Mouse (Mus musculus): ENCODE measurements around the gene Map4k2. TPM values are rescaled to one million over a fixed set of nuclear protein-coding genes. Genes with fewer than 3 reads are reported as not detected.
A peak's percentile ranks its signal among the peaks of the same experiment; 100 is the strongest.

Gene Map4k2
- polyA plus RNA-seq, 1 experiment from 2014 or later: 13.8 TPM

DNA sequence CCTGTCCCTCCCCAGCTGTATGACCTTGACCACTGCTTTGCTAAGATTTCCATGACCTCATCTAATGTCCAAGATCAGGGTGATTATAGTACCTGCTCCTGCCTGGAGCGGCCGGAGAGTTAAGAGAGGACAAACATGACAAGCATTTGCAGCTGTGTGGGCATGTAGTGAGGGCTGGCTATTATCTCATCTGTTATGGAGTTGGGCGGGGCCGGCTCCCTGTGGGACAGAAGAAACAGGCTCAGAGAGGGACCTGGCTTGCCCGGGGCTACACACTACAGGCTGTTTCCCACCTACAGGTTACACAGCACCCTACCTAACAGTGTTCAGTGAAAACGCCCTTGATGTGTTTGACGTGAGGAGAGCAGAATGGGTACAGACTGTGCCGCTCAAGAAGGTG lies 19.6 kb upstream of the Map4k2 start:
- Histone ChIP-seq H3K4me1 (0 out of 2 replicates have a peak, but pooled peaks cover 10% of the 10 kb centered on the region), H3K4me3 (replicated peaks) (no peak overlapping the region), H3K9me3 (no peaks in the 10 kb centered on the region), H3K27me3 (replicated peaks) (no peaks in the 10 kb centered on the region), H3K27ac (peak overlapping the region; percentile 33; the same call in 1 of the 2 replicates), H3K9ac (no peak overlapping the region), H3K4me2 (no peak overlapping the region), H3K36me3 (peaks cover 11% of the 10 kb centered on the region)
- 59% methylated on average over 8 of the region's 8 CpGs for WGBS
- ATAC-seq (ENCODE audit: insufficient read depth, low FRiP score, low read depth): no peak

DNA sequence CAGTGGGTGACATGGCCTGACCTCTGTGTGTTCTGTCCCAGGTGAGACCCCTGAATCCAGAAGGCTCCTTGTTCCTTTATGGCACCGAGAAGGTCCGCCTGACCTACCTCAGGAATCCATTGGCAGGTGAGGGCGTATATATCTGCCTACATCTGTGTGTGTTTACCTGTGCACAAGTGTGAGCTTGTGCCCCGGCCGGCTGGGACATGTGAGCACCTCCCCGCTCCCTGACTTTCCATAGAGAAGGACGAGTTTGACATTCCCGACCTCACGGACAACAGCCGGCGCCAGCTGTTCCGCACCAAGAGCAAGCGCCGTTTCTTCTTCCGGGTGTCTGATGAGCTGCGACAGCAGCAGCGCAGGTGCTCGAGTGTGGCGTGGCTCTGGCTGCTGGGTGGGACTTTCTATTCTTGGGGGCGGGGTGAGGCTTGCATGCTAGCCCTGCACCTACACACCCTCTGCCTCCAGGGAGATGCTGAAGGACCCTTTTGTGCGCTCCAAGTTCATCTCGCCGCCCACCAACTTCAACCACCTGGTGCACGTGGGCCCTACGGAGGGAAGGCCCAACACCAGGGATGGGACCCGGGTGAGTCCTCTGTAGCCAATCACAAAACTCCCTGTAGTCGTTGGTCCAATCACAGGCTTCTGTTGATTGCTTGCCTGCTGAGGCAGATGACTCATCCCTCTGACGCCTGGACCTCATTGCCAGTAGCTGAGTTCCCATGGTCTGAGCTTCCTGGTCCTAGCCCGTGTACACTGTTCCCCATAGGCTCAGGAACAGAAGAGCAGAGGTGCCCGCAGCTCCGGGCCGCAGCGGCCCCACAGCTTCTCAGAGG lies 18.9 kb upstream of the Map4k2 start:
- Histone ChIP-seq H3K9me3 (no peaks in the 10 kb centered on the region), H3K27ac (peak overlapping the region; percentile 40; the same call in 1 of the 2 replicates), H3K27me3 (replicated peaks) (no peaks in the 10 kb centered on the region), H3K4me1 (0 out of 2 replicates have a peak, but pooled peaks cover 10% of the 10 kb centered on the region), H3K36me3 (peaks cover 9% of the 10 kb centered on the region), H3K4me3 (replicated peaks) (no peak overlapping the region), H3K4me2 (peak overlapping the region; percentile 4; the same call in 1 of the 2 replicates), H3K9ac (no peak overlapping the region)
- 61% methylated on average over 33 of the region's 33 CpGs for WGBS
- peak; percentile 57; the same call in 1 of the 2 replicates for ATAC-seq (ENCODE audit: insufficient read depth, low FRiP score, low read depth)

DNA sequence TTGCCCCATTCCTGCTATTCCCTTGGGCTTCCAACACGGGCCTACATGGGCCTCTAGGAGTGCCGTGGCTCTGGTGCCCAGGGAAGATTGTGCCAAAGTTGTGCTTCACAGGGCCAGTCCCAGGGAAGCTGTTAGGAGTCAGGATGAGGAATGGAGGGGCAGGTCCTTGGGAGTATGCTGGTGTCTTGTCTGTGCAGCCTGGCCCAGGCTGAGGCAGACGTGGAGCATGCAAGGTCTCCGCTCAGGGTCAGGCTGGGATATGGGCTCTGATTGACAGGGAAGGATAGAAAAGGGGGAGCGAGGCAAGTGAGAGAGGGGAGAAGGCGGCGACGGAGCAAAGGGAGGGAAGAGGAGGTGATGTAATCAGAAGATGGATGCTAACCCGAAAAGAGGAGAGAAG lies 16.2 kb upstream of the Map4k2 start:
- Histone ChIP-seq H3K36me3 (0 out of 2 replicates have a peak, but pooled peaks cover 6% of the 10 kb centered on the region), H3K27ac (no peak overlapping the region), H3K4me1 (0 out of 2 replicates have a peak, but pooled peaks cover 10% of the 10 kb centered on the region), H3K9ac (no peak overlapping the region), H3K27me3 (replicated peaks) (no peaks in the 10 kb centered on the region), H3K4me3 (replicated peaks) (no peak overlapping the region), H3K9me3 (no peaks in the 10 kb centered on the region), H3K4me2 (no peak overlapping the region)
- WGBS: 76% methylated on average over 9 of the region's 9 CpGs
- no peak for ATAC-seq (ENCODE audit: insufficient read depth, low FRiP score, low read depth)

DNA sequence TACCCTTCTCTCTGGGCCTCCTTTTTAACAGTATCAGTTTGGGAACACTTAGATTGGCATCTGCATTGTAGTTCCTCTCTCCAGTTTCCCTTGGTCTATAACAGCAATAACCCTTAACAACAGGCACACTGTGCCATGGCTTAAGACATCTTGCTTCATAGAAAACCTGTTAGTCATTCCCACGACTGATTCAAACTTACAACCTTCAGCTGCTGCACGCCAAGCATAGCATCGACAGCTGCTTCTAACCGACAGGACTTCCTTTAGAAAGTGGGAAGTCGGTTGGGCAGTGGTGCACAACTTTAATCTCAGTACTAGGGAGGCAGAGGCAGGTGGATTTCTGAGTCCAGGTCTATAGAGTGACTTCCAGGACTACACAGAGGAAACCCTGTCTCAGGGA lies 9.8 kb upstream of the Map4k2 start:
- Histone ChIP-seq H3K27me3 (replicated peaks) (no peaks in the 10 kb centered on the region), H3K4me3 (replicated peaks) (no peak overlapping the region), H3K9ac (no peak overlapping the region), H3K36me3 (no peaks in the 10 kb centered on the region), H3K4me2 (peak overlapping the region; percentile 48; the same call in 1 of the 2 replicates), H3K9me3 (no peaks in the 10 kb centered on the region), H3K27ac (no peak overlapping the region; the same call in 1 of the 2 replicates), H3K4me1 (peaks cover 16% of the 10 kb centered on the region)
- no peak for ATAC-seq (ENCODE audit: insufficient read depth, low FRiP score, low read depth)
- 40% methylated on average over 5 of the region's 5 CpGs for WGBS

DNA sequence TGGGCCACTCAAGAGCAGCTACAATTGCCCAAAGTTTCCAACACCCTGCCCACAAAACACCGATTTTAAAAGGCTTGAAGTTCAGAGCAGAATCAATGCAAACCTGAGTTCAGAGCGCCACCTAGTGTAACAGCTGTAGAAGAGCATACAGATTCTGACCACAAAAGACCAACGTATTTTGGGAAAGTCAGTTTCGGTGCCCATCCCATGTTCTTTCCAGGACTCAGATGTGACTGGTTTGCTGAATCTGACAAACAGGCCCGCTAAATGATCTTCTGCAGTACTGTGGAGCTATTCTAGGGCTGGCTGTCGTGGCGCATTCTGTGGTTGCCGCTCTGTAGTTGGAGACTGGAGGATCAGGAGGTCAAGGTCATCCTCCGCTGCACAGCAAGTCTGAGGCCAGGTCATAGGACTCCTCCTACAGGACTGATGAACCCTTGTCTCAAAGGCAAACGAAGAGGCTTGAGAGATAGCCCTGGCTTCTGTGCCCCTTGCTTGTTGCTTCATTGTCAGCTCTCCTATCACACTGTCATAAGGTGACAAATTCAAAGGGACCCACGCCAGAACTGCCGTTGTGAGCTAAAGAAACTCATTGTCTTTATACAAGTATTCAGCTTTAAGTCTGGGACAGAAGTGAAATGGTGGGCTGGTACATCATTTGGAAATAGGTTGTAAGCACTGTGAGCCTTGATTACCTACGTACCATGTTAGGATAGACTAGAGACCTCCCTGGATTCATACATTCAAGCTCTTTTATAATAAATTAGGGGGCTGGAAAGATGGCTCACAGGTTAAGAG lies 9.0 kb upstream of the Map4k2 start:
- no peaks in the 10 kb centered on the region; the same call in 1 of the 2 replicates for H3K36me3 ChIP-seq
- H3K9ac ChIP-seq: no peak overlapping the region
- peaks cover 23% of the 10 kb centered on the region for H3K4me1 ChIP-seq
- H3K4me2 ChIP-seq: peak overlapping the region; percentile 48
- no peak overlapping the region for H3K27ac ChIP-seq
- WGBS: 19% methylated on average over 13 of the region's 13 CpGs
- no peaks in the 10 kb centered on the region for H3K27me3 ChIP-seq (replicated peaks)
- H3K4me3 ChIP-seq (replicated peaks): no peak overlapping the region
- ATAC-seq (ENCODE audit: insufficient read depth, low FRiP score, low read depth): no peak
- no peaks in the 10 kb centered on the region for H3K9me3 ChIP-seq

DNA sequence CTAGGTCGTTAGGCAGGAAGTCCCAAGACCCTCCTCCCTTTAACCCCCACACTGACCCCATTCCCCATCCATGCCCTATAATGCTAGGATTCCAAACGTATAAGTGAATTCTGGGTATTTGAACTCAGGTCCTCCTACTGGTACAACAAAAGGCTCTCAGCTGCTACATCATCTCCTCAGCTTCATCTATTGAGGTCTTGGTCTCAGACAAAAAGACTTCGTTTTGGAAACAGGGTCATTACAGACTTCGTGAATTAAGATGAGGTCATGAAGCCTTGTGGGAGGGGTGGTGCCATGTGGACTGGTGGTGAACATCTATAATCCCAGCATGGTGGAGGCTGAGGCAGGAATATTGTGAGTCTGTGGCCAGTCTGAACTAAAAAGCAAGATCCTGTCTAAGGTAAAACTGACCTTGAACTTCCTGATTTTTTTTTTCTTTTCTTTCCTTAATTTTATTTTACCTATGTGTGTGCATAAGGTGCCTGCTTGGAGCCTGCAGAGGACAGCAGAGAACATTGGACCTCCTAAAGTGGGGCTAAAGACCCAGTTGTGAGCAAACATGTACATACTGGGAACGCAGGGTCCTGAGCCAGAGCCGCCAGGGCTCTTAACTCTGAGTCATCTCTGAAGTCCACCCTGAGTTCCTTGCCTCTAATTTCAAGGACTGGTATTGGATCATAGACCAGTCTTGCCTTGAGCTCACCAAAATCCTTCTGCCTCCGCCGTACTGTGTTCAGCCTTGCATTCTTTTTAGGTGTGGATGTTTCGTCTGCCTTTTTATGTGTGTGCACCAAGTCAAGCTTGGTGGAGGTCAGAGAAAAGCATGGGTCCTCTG lies 7.0 kb upstream of the Map4k2 start:
- ATAC-seq (ENCODE audit: insufficient read depth, low FRiP score, low read depth): no peak
- Histone ChIP-seq H3K9ac (peak overlapping the region; percentile 9; the same call in 1 of the 2 replicates), H3K4me1 (peaks cover 27% of the 10 kb centered on the region), H3K27ac (peak overlapping the region; percentile 92), H3K36me3 (peaks cover 16% of the 10 kb centered on the region), H3K27me3 (replicated peaks) (no peaks in the 10 kb centered on the region), H3K4me3 (replicated peaks) (peak overlapping the region; percentile 85), H3K4me2 (peak overlapping the region; percentile 85), H3K9me3 (no peaks in the 10 kb centered on the region)
- WGBS: 57% methylated on average over 9 of the region's 9 CpGs

DNA sequence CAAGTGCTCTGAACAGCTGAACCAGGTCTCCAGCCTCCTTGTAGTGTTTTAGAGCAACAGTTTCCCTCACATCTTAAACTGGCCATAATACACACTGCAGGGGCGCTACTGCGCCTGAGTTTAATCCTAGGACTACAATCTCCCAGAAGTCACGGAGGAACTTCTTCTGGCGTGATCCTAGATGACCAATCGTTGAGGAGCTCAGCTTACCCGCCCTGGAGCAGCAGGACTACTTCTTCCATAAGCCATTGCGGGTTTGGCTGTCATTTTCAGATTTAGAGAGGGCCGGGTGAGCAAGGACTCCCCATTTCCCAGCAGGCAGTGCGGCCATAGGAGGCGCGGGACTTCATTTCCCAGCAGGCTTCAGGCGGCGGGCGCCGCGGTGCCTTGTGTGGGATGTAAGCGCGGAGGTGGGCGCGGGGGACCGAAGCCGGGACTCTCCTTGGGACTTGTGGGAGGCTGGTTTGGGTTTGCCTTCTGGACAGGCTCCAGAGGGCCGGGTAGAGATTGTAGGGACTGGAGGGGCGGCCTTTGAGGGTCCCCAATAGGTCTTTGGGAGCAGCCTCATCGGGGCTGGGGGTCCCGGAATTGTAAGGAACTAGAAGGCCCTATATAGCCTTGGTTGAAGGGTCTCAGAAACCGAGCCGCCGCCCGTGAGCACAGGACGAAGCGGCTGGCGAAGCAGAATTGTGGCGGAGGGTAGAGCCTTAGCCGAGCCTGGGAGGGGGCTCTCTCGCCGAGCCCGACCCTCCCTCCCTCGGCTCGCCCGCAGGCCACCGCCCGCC lies 6.1 kb upstream of the Map4k2 start, which contains the start of gene Men1:
Men1 (plus strand) TSS at position 307 of the 785 bp plus-strand sequence.
- Histone ChIP-seq H3K27me3 (replicated peaks) (no peaks in the 10 kb centered on the region), H3K4me2 (peak within 1 kb of the TSS; percentile 85), H3K9me3 (no peaks in the 10 kb centered on the region), H3K9ac (peak within 1 kb of the TSS; percentile 64), H3K4me1 (peaks cover 33% of the 10 kb centered on the region), H3K27ac (peak within 1 kb of the TSS; percentile 92), H3K36me3 (peaks cover 25% of the 10 kb centered on the region), H3K4me3 (replicated peaks) (peak within 1 kb of the TSS; percentile 85)
- ATAC-seq (ENCODE audit: insufficient read depth, low FRiP score, low read depth): peak; percentile 92
- under 1% methylated on average over 43 of the region's 43 CpGs for WGBS

DNA sequence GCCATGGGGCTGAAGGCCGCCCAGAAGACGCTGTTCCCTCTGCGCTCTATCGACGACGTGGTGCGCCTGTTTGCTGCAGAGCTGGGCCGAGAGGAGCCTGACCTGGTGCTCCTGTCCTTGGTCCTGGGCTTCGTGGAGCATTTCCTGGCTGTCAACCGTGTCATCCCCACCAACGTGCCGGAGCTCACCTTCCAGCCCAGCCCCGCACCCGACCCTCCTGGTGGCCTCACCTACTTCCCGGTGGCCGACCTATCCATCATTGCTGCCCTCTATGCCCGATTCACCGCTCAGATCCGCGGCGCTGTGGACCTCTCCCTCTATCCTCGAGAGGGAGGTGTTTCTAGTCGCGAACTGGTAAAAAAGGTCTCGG lies 5.5 kb upstream of the Map4k2 start:
- H3K27me3 ChIP-seq (replicated peaks): no peaks in the 10 kb centered on the region
- H3K36me3 ChIP-seq: peaks cover 27% of the 10 kb centered on the region
- H3K4me2 ChIP-seq: peak overlapping the region; percentile 85
- WGBS: under 1% methylated on average over 25 of the region's 25 CpGs
- peaks cover 39% of the 10 kb centered on the region for H3K4me1 ChIP-seq
- no peaks in the 10 kb centered on the region for H3K9me3 ChIP-seq
- peak overlapping the region; percentile 85 for H3K4me3 ChIP-seq (replicated peaks)
- ATAC-seq (ENCODE audit: insufficient read depth, low FRiP score, low read depth): no peak
- peak overlapping the region; percentile 74 for H3K27ac ChIP-seq
- H3K9ac ChIP-seq: peak overlapping the region; percentile 64

DNA sequence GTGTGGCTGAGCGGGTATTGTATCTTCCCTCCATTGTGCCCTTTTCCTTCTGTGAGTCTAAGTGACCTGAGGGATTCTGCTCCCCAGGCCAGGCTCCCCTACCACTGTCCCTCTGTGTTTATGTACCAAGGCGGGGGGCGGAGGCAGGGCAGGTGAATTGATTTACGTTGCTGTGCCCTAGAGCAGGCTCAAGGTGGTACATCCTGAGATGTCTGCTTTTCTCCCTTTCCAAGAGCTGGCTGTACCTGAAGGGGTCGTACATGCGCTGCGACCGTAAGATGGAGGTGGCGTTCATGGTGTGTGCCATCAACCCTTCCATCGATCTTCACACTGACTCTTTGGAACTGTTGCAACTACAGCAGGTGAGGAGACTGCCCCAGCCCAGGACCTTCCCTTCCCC lies 4.0 kb upstream of the Map4k2 start:
- Histone ChIP-seq H3K36me3 (peaks cover 27% of the 10 kb centered on the region), H3K27me3 (replicated peaks) (no peaks in the 10 kb centered on the region), H3K4me2 (peak overlapping the region; percentile 85), H3K27ac (no peak overlapping the region), H3K4me1 (peaks cover 51% of the 10 kb centered on the region), H3K9me3 (no peaks in the 10 kb centered on the region), H3K4me3 (replicated peaks) (peak overlapping the region; percentile 85), H3K9ac (no peak overlapping the region)
- WGBS: 89% methylated on average over 10 of the region's 10 CpGs
- no peak for ATAC-seq (ENCODE audit: insufficient read depth, low FRiP score, low read depth)

DNA sequence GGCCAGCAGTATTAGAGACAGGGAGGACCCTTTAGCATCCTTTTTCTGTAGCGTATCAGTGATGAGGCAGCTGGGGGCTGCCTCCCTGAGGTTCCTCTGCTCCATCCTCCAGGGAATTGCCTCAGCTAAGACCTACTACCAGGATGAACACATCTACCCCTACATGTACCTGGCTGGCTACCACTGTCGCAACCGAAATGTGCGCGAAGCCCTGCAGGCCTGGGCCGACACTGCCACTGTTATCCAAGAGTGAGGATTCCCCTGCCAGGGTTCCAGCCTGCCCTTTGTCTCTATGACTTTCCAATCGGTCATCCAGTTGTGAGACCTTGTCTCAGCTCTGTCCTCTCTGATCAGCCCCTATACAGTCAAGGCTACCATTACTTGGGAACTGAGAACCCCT lies 2.8 kb upstream of the Map4k2 start:
- no peaks in the 10 kb centered on the region for H3K9me3 ChIP-seq
- WGBS: 93% methylated on average over 7 of the region's 7 CpGs
- no peak overlapping the region for H3K4me3 ChIP-seq (replicated peaks)
- peaks cover 27% of the 10 kb centered on the region for H3K36me3 ChIP-seq
- H3K9ac ChIP-seq: no peak overlapping the region
- ATAC-seq (ENCODE audit: insufficient read depth, low FRiP score, low read depth): no peak
- H3K4me1 ChIP-seq: peaks cover 52% of the 10 kb centered on the region
- H3K4me2 ChIP-seq: no peak overlapping the region
- no peak overlapping the region for H3K27ac ChIP-seq
- H3K27me3 ChIP-seq (replicated peaks): no peaks in the 10 kb centered on the region

DNA sequence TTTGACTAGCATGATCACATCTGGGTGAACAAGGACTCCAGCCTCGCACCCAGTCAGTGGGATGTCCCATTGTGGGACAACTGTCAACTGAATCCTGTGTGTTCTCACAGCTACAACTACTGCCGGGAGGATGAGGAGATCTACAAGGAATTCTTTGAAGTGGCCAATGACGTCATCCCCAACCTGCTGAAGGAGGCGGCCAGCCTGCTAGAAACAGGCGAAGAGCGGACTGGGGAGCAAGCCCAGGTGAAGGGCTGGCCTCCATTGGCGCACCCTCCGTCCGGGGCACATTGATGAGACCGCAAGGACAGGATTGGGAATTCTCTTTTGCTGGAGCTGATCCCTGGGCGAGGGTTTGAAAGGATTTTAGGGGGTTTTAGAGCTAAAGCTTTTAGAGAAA lies 2.2 kb upstream of the Map4k2 start:
- Histone ChIP-seq H3K9ac (no peak overlapping the region), H3K9me3 (no peaks in the 10 kb centered on the region), H3K4me2 (no peak overlapping the region), H3K27me3 (replicated peaks) (no peaks in the 10 kb centered on the region), H3K27ac (no peak overlapping the region), H3K4me1 (peaks cover 52% of the 10 kb centered on the region), H3K4me3 (replicated peaks) (no peak overlapping the region), H3K36me3 (peaks cover 27% of the 10 kb centered on the region)
- ATAC-seq (ENCODE audit: insufficient read depth, low FRiP score, low read depth): no peak
- 92% methylated on average over 11 of the region's 11 CpGs for WGBS
